Mouse (Mus musculus): ENCODE measurements around the gene Kif19a. TPM values are rescaled to one million over a fixed set of nuclear protein-coding genes. Genes with fewer than 3 reads are reported as not detected.

The Kif19a gene
- polyA plus RNA-seq, 1 experiment from 2014 or later, result 0.33 TPM

DNA sequence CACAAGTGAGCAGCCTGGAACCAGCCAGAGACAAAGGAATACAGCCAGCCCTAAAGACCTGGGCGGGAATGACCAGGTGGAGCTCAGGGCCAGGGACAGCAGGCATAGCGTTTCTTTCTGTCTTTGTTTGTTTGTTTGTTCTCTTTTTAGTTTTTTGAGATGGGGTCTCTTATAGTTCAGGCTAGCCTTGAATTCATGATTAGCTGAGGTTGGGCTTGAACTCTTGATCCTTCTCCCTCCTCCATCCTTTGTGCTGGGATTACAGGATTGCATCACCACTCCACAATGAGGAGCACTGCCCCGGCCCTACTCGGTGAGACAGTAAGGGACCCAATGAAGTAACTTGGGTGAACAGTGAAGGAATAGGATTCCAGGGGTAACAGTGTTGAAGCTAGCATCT is 29.5 kb downstream of the Kif19a start:
- no peak overlapping the region for H3K9ac ChIP-seq
- WGBS, result 60% methylated on average over 4 of the region's 4 CpGs
- H3K4me1 ChIP-seq (replicated peaks), result peaks cover 25% of the 10 kb centered on the region
- peak overlapping the region; percentile 75; the same call in 1 of the 2 replicates for H3K4me2 ChIP-seq
- H3K36me3 ChIP-seq, result no peaks in the 10 kb centered on the region
- no peak for ATAC-seq (replicated peaks; ENCODE audit: insufficient number of reproducible peaks, insufficient read depth, low FRiP score, low read depth)
- peaks cover 68% of the 10 kb centered on the region for H3K27me3 ChIP-seq
- H3K9me3 ChIP-seq (replicated peaks), result no peaks in the 10 kb centered on the region
- no peak overlapping the region for H3K27ac ChIP-seq
- H3K4me3 ChIP-seq, result no peak overlapping the region

- Histone ChIP-seq H3K4me3 (peak overlapping the region; percentile 46), H3K27me3 (peaks cover 62% of the 10 kb centered on the region), H3K4me1 (replicated peaks) (peaks cover 24% of the 10 kb centered on the region), H3K9ac (no peak overlapping the region; the same call in 1 of the 2 replicates), H3K27ac (no peak overlapping the region), H3K4me2 (peak overlapping the region; percentile 75), H3K36me3 (no peaks in the 10 kb centered on the region), H3K9me3 (replicated peaks) (no peaks in the 10 kb centered on the region)
- no peak for ATAC-seq (replicated peaks; ENCODE audit: insufficient number of reproducible peaks, insufficient read depth, low FRiP score, low read depth)
- WGBS, result 0% methylated on average over 7 of the region's 7 CpGs
Measured at GRCm38 (mm10) chr11:114795231-114795746, 30.1 kb downstream of the Kif19a start.

DNA sequence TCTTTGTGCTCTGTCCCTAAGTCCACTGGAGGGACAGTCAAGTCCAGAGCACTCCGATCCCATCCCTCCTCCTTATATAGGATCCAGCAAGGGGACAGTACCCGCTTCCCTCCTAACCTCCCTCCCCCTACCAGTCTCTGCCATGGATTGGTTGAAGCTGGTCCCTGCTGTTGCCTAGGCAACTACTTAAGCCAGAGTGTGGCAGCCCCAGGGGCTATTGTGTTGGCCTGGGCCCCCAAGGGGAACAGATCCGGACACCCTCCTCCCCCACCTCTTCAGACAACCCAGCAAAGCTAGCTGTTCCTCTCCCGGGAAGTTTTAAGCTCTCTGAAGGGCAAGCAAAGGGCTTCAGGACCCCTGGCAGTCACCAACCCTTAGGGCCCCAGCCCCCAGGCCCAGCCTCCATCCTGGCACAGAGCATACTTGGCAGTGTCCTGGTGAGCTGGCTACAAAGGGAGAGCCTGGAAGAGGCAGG is 30.7 kb downstream of the Kif19a start, which contains the start of gene Btbd17:
Gene Btbd17, minus strand, starts transcription at position 98 of the 475 bp plus-strand sequence.
- peaks cover 24% of the 10 kb centered on the region for H3K4me1 ChIP-seq (replicated peaks)
- H3K27ac ChIP-seq, result no peak within 1 kb of the TSS
- peak within 1 kb of the TSS; percentile 75 for H3K4me2 ChIP-seq
- H3K27me3 ChIP-seq, result peaks cover 56% of the 10 kb centered on the region
- no peak within 1 kb of the TSS; the same call in 1 of the 2 replicates for H3K9ac ChIP-seq
- 10% methylated on average over 4 of the region's 4 CpGs for WGBS
- H3K4me3 ChIP-seq, result peak within 1 kb of the TSS; percentile 46
- no peaks in the 10 kb centered on the region for H3K36me3 ChIP-seq
- H3K9me3 ChIP-seq (replicated peaks), result no peaks in the 10 kb centered on the region
- no peak for ATAC-seq (replicated peaks; ENCODE audit: insufficient number of reproducible peaks, insufficient read depth, low FRiP score, low read depth)

DNA sequence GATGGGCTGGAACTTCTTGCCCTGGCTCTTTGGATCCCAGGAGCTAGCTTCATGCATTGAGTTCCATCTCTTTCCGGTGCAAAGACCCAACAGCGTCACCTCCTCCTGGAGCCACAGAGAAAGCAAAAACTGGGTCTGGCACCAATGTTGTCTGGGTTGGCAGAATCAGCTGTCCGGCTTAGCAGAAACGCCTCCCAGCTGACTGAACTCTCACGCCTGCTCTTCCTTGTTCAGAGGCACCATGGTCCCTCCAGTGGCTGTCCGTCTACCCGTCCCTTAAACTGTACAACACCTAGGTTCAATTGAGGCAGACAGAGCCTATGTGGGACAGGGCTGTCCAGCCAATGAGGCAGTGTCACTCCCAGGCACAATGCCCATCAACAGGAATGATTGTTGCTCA is 32.0 kb downstream of the Kif19a start:
- Histone ChIP-seq H3K4me1 (replicated peaks) (peaks cover 13% of the 10 kb centered on the region), H3K36me3 (no peaks in the 10 kb centered on the region), H3K4me3 (no peak overlapping the region), H3K9me3 (replicated peaks) (no peaks in the 10 kb centered on the region), H3K4me2 (no peak overlapping the region), H3K27me3 (peaks cover 46% of the 10 kb centered on the region), H3K9ac (no peak overlapping the region), H3K27ac (no peak overlapping the region)
- no peak for ATAC-seq (replicated peaks; ENCODE audit: insufficient number of reproducible peaks, insufficient read depth, low FRiP score, low read depth)
- 87% methylated on average over 7 of the region's 7 CpGs for WGBS

GRCm38 (mm10) chr11:114797981-114798380 is 32.8 kb downstream of the Kif19a start:
- no peak overlapping the region for H3K4me2 ChIP-seq
- WGBS, result 77% methylated on average over 3 of the region's 3 CpGs
- no peaks in the 10 kb centered on the region for H3K36me3 ChIP-seq
- H3K4me3 ChIP-seq, result no peak overlapping the region
- peaks cover 11% of the 10 kb centered on the region for H3K4me1 ChIP-seq (replicated peaks)
- H3K27me3 ChIP-seq, result peaks cover 38% of the 10 kb centered on the region
- H3K27ac ChIP-seq, result no peak overlapping the region
- no peak overlapping the region for H3K9ac ChIP-seq
- no peaks in the 10 kb centered on the region for H3K9me3 ChIP-seq (replicated peaks)
- ATAC-seq (replicated peaks; ENCODE audit: insufficient number of reproducible peaks, insufficient read depth, low FRiP score, low read depth), result no peak

GRCm38 (mm10) chr11:114798624-114799023 is 33.4 kb downstream of the Kif19a start, which contains the start of gene Gpr142:
Gene Gpr142, plus strand, starts transcription at chr11:114798924.
- Histone ChIP-seq H3K9me3 (replicated peaks) (no peaks in the 10 kb centered on the region), H3K27me3 (peaks cover 31% of the 10 kb centered on the region), H3K36me3 (no peaks in the 10 kb centered on the region), H3K27ac (no peak within 1 kb of the TSS), H3K4me2 (no peak within 1 kb of the TSS), H3K4me1 (replicated peaks) (peaks cover 11% of the 10 kb centered on the region), H3K4me3 (no peak within 1 kb of the TSS), H3K9ac (no peak within 1 kb of the TSS)
- 80% methylated on average over 3 of the region's 3 CpGs for WGBS
- ATAC-seq (replicated peaks; ENCODE audit: insufficient number of reproducible peaks, insufficient read depth, low FRiP score, low read depth), result no peak

DNA sequence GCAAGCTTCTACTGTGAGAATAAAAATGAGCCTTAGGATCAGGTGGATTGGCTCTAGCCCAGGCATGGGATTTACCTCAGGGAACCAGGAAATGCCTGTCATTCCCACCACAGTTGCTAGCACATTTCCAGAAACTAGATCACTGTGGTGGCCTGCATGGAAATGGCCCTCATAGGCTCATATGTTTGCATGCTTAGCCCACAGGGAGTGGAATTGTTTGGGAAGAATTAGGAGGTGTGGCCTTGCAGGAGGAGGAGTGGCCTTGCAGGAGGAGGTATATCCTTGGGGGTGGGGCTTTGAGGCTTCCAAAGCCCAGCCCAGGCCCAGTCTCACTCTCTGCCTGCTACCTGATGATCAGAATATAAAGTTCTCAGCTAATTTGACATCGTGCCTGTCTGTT is 36.7 kb downstream of the Kif19a start:
- H3K27me3 ChIP-seq, result peaks cover 8% of the 10 kb centered on the region; the same call in 1 of the 2 replicates
- no peaks in the 10 kb centered on the region for H3K4me1 ChIP-seq (replicated peaks)
- H3K9me3 ChIP-seq (replicated peaks), result no peaks in the 10 kb centered on the region
- WGBS, result 88% methylated on average over 1 of the region's 1 CpGs
- no peak overlapping the region for H3K4me3 ChIP-seq
- H3K9ac ChIP-seq, result no peak overlapping the region
- H3K27ac ChIP-seq, result no peak overlapping the region
- H3K36me3 ChIP-seq, result no peaks in the 10 kb centered on the region
- no peak for ATAC-seq (replicated peaks; ENCODE audit: insufficient number of reproducible peaks, insufficient read depth, low FRiP score, low read depth)
- no peak overlapping the region for H3K4me2 ChIP-seq

GRCm38 (mm10) chr11:114802540-114803267 is 37.5 kb downstream of the Kif19a start:
- no peak for ATAC-seq (replicated peaks; ENCODE audit: insufficient number of reproducible peaks, insufficient read depth, low FRiP score, low read depth)
- no peak overlapping the region for H3K4me3 ChIP-seq
- 60% methylated on average over 15 of the region's 15 CpGs for WGBS
- no peaks in the 10 kb centered on the region; the same call in 1 of the 2 replicates for H3K4me1 ChIP-seq (replicated peaks)
- no peak overlapping the region for H3K27ac ChIP-seq
- H3K27me3 ChIP-seq, result 0 out of 2 replicates have a peak, but pooled peaks cover 3% of the 10 kb centered on the region
- no peak overlapping the region for H3K4me2 ChIP-seq
- no peaks in the 10 kb centered on the region for H3K9me3 ChIP-seq (replicated peaks)
- no peaks in the 10 kb centered on the region for H3K36me3 ChIP-seq
- H3K9ac ChIP-seq, result no peak overlapping the region

DNA sequence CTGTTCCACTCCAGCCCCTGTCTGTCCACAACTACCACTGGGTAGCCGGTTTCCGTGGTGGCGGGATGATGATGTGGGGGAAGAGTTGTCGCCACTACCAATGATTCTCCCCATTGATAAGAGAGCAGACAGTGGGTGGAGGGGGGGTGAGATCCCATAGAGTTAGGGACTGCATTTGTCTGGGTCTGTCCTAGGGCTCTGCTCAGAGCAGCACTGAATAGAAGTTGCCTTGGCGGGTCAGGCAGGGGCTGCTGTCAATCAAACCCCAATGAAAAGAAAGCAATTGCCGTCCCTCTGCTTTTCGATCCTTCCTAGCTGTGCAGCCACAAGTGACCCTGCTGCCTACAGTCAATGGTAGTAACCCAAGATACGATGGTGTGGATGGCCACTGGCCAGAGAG is 38.8 kb downstream of the Kif19a start:
- no peak for ATAC-seq (replicated peaks; ENCODE audit: insufficient number of reproducible peaks, insufficient read depth, low FRiP score, low read depth)
- 46% methylated on average over 8 of the region's 8 CpGs for WGBS
- Histone ChIP-seq H3K27ac (no peak overlapping the region), H3K9ac (no peak overlapping the region), H3K4me1 (replicated peaks) (no peaks in the 10 kb centered on the region; the same call in 1 of the 2 replicates), H3K36me3 (no peaks in the 10 kb centered on the region), H3K4me2 (no peak overlapping the region), H3K4me3 (no peak overlapping the region), H3K9me3 (replicated peaks) (no peaks in the 10 kb centered on the region), H3K27me3 (0 out of 2 replicates have a peak, but pooled peaks cover 3% of the 10 kb centered on the region)

DNA sequence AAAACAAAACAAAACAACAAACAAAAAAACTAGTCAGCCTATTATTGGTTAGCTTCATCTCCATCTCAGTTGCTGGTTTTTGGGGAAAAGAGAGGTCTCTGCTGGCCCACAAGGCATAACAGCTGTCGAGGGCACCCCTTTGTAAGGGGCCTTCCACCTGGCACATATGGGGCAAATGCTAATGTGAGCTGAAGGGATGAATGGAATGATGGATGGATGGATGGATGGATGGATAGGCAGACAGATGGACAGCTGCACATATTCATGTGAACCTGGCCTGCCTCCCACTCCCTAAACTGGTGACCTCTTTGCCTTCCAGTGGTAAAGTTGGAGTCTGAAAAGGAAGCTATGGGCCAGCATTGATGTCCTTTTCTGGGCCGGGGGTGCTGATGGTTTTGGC is 41.8 kb downstream of the Kif19a start:
- 72% methylated on average over 2 of the region's 2 CpGs for WGBS

DNA sequence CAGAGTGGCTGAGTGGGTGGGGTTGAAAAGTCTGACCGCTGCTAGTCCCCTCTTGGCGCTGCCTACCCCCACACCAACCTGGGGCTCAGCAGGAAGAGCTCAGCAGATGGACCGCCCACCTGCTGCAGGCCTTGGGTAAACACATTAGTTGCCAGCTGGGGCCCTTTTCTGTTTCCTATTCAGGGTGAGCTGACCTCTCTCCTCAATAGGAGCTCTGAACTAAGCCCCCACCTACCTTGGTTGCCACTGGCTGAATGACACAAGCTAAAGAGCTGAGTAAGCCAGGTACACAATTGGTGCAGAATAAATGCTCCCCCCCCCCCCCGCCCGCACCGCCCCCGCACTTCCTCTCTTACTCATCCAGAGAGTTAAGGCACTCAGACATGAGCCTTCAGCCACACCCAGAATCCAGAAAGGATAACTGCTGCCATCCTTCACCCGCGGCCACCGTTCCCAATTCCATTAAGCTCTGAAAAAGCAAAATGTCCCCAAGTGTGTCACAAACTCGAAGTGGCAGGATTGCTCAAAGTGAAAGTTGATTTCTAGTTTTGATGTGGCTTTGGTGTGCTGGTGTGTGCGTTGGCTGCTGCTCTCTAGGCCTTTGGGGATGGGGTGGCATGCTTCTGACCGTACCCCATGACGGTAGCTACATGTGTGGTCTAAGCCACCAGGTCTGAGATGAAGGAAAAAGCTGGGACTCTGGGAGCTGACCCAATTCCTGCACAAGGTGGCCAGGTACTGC is 42.7 kb downstream of the Kif19a start:
- ATAC-seq (replicated peaks; ENCODE audit: insufficient number of reproducible peaks, insufficient read depth, low FRiP score, low read depth), result no peak
- WGBS, result 37% methylated on average over 13 of the region's 14 CpGs

More for the DNA sequence above, 41.8 kb downstream of the Kif19a start:
- no peak overlapping the region for H3K4me2 ChIP-seq
- no peak for ATAC-seq (replicated peaks; ENCODE audit: insufficient number of reproducible peaks, insufficient read depth, low FRiP score, low read depth)
- H3K36me3 ChIP-seq, result no peaks in the 10 kb centered on the region
- H3K27me3 ChIP-seq, result 0 out of 2 replicates have a peak, but pooled peaks cover under 1% of the 10 kb centered on the region
- no peak overlapping the region for H3K27ac ChIP-seq
- H3K4me3 ChIP-seq, result no peak overlapping the region
- H3K4me1 ChIP-seq (replicated peaks), result no peaks in the 10 kb centered on the region; the same call in 1 of the 2 replicates
- H3K9ac ChIP-seq, result no peak overlapping the region
- no peaks in the 10 kb centered on the region for H3K9me3 ChIP-seq (replicated peaks)

More for the DNA sequence above, 42.7 kb downstream of the Kif19a start:
- Histone ChIP-seq H3K27me3 (no peaks in the 10 kb centered on the region), H3K9me3 (replicated peaks) (no peaks in the 10 kb centered on the region), H3K27ac (no peak overlapping the region), H3K4me2 (no peak overlapping the region), H3K4me1 (replicated peaks) (peaks cover 2% of the 10 kb centered on the region), H3K9ac (no peak overlapping the region), H3K4me3 (no peak overlapping the region), H3K36me3 (no peaks in the 10 kb centered on the region)
